Mouse (Mus musculus) central nervous system, embryonic 14 days (tissue): ENCODE measurements around the gene Aldh6a1. TPM values are rescaled to one million over a fixed set of nuclear protein-coding genes. Genes with fewer than 3 reads are reported as not detected.

Experiments
- polyA plus RNA-seq: library from polyadenylated mRNA; depleted of rRNA; stranded (reverse); fragments of >200 nt; gene quantifications from 2 replicates; pipeline ENCODE4 v1.2.3, GENCODE M21; 2012; rRNA removed

Aldh6a1 gene
- polyA plus RNA-seq = 16.6 and 16.7 TPM in 2 replicates

DNA sequence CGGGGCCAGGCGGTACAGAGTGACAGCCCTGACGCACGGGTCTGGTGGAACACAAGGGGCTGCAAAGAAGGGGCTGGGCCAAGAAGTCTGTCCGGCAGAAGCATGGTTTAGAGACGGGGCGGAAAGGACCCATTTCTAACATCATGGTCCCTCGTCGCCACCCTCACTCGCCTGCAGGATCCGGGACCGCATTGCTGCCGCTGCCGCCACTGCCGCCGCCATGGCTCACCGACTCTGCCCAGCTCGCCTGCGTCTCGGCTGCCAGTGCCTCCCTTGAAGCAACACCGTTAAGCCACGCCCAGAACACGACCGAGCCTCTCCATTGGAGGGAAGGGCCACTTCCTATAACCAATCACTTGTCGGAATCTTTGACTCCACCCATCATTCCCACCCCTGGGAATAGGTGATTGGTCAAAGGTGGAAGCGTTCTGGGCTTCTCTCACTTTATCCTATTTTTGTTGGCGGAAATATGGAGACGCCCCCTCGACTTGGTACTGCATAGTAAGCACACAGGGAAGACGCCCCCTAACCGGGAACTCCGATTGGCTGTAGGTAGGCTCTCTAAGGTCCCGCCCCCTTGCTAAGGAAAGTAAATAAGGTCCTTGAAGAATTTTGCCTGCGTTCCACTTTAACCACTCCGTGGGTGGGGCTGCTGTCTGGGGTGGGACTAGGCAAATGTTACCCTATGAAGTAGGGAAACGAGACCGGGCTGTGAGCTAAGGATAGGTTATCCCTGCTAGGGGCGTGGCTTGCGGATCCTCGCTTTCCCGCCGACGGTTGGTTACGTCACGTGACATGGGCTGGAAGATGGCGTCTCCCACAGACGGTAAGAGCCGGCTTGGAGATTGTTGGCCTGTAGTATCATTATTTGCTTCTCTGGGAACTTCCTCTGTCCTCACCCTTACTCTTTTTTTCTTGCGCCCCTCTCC, at the start of gene Aldh6a1, which contains the start of gene Lin52:
Aldh6a1 (minus strand) TSS at position 287 of the 929 bp plus-strand sequence.
Lin52 (plus strand) TSS at position 705 of the 929 bp plus-strand sequence.

DNA sequence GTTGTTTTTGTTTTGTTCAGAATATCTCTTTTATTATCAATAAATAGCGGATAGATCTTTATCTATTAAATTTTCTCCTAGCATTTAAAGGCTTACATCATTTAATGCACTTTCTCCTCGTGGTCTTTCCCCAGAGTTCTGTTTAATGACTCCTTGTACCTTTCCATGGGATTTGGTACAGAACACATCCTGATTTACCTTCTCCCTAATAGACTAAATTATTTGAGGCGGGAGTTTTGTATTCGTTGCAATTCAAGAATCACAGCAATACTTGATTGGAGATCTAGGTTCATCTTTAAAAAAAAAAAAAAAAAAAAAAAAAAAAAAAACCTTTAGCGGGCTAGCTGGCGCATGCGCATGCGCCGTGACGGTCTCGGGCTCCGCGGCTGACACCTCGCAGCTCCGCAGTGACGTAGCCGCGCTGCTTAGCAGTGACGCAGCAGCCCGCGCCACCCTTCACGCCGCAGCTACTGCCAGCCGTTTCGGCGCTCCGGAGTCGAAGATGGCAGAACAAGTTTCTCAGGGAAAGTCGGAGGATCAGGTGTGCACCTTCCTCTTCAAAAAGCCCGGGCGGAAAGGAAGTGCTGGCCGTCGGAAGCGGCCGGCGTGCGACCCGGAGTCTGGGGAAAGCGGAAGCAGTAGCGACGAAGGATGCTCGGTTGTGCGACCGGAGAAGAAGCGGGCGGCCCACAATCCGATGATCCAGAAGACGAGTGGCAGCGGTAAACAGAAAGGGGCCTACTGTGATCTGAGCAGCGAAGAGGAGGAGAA, 33.8 kb downstream of the Aldh6a1 start, which contains the start of gene Rnf113a2:
Rnf113a2 (plus strand) TSS at position 363 of the 771 bp plus-strand sequence.

DNA sequence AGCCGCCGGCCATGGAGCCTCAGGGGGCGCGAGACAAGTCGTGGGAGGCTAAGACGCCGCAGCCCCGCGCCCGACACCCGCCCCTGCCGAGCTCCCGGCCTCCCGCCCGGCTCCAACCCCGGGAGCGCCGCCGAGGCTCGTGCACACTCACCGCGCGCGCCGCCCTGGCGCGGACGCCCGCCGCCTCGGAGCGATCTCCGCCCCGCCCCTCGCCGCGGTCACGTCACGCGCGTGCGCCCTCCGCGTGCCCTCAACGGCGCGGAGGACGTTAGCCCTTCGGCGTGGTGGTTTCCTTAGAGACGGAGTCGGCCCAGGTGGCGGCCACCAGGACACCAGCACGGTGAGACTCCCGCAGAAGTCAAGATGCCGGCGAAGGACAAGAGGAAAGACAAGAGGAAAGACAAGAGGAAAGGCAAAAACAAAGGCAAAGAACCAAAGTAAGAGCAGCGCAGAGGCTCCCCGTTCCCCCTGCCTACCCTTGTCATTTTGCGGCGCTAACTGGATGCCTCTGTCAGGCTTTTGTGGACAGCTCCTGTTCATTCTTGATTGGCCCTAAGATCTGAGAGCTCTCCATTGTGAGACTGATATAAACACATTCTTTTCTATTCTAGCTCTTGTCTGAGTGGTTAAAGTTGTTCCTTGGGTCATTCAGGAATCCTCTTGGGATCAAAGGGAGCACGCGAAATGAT, 41.8 kb downstream of the Aldh6a1 start, which contains the start of the genes Entpd5 and Bbof1:
Entpd5 (minus strand) TSS at position 211 of the 689 bp plus-strand sequence.
Bbof1 (plus strand) TSS at position 253 of the 689 bp plus-strand sequence.

Other genes with a start within 250 kb of the Aldh6a1 start
- gene Elmsan1, start 232.1 kb downstream of the Aldh6a1 start, polyA plus RNA-seq = 7.4 and 8.5 TPM in 2 replicates
- 10.5 and 12.4 TPM in 2 replicates for gene Ptgr2, start 165.8 kb downstream of the Aldh6a1 start, polyA plus RNA-seq
- gene Zfp410, start 134.2 kb downstream of the Aldh6a1 start, polyA plus RNA-seq = 72.1 and 74.2 TPM in 2 replicates
- gene Coq6, start 89.3 kb downstream of the Aldh6a1 start, polyA plus RNA-seq = 48.4 and 50.5 TPM in 2 replicates
- 17.3 and 19.5 TPM in 2 replicates for gene Fam161b, start 89.2 kb downstream of the Aldh6a1 start, polyA plus RNA-seq
- gene Entpd5, start 42.0 kb downstream of the Aldh6a1 start, polyA plus RNA-seq = 8.6 and 8.9 TPM in 2 replicates
- 4.4 TPM in 2 replicates for gene Bbof1, start 41.9 kb downstream of the Aldh6a1 start, polyA plus RNA-seq
- gene Rnf113a2, start 33.8 kb downstream of the Aldh6a1 start, polyA plus RNA-seq = 18.6 and 20.9 TPM in 2 replicates
- gene Lin52, start 418 bp upstream of the Aldh6a1 start, polyA plus RNA-seq = 26.2 and 27.0 TPM in 2 replicates
- 2.1 and 3.9 TPM in 2 replicates for gene Vsx2, start 118.8 kb upstream of the Aldh6a1 start, polyA plus RNA-seq
- gene Abcd4, start 166.4 kb upstream of the Aldh6a1 start, polyA plus RNA-seq = 26.4 and 28.8 TPM in 2 replicates
- gene Vrtn, start 190.0 kb upstream of the Aldh6a1 start, polyA plus RNA-seq = 0.05 TPM in 1 of 2 replicates, not detected in the other
- 5.0 and 6.6 TPM in 2 replicates for gene Syndig1l, start 247.8 kb upstream of the Aldh6a1 start, polyA plus RNA-seq